Mouse (Mus musculus) midbrain, embryonic 13.5 days (tissue): ENCODE measurements around the gene Gm20890. TPM values are rescaled to one million over a fixed set of nuclear protein-coding genes. Genes with fewer than 3 reads are reported as not detected.
"Not testable (repeated sequence)": the region's sequence is repeated elsewhere in the genome, so short reads cannot be mapped to it uniquely, and the experiment has no call there.

Source experiments
- ATAC-seq: fragments of 200-750 bp; cut with Nextera tagmentation; 2 replicates; pipeline ENCODE4 v1.8.0; 2017; ENCODE audit warnings: mild to moderate bottlenecking, moderate TSS enrichment, moderate library complexity
- H3K27ac ChIP-seq: fragments of 300-500 bp; sonication (generic); 2 replicates; pipeline ENCODE4 v1.5.1; 2015; ENCODE audit warnings: inconsistent platforms, mild to moderate bottlenecking, moderate library complexity
- H3K27me3 ChIP-seq: fragments of 300-500 bp; sonication (generic); 2 replicates; pipeline ENCODE4 v1.6.1; 2015; ENCODE audit warnings: mild to moderate bottlenecking, inconsistent platforms
- H3K36me3 ChIP-seq: fragments of 300-500 bp; sonication (generic); 2 replicates; pipeline ENCODE4 v1.6.1; 2015; ENCODE audit warnings: mild to moderate bottlenecking, inconsistent platforms
- H3K4me1 ChIP-seq: fragments of 300-500 bp; sonication (generic); replicated peaks from 2 replicates; pipeline ENCODE4 v1.6.1; 2015; ENCODE audit warnings: inconsistent platforms
- H3K4me2 ChIP-seq: fragments of 300-500 bp; sonication (generic); replicated peaks from 2 replicates; pipeline ENCODE4 v1.6.1; 2015; ENCODE audit warnings: moderate library complexity, mild to moderate bottlenecking, inconsistent platforms
- H3K4me3 ChIP-seq: fragments of 300-500 bp; sonication (generic); replicated peaks from 2 replicates; pipeline ENCODE4 v1.5.1; 2015; ENCODE audit warnings: mild to moderate bottlenecking, inconsistent platforms
- H3K9ac ChIP-seq: fragments of 300-500 bp; sonication (generic); replicated peaks from 2 replicates; pipeline ENCODE4 v1.6.1; 2015; ENCODE audit warnings: mild to moderate bottlenecking, inconsistent platforms
- H3K9me3 ChIP-seq: fragments of 300-500 bp; sonication (generic); 2 replicates; pipeline ENCODE4 v1.6.1; 2016; ENCODE audit warnings: mild to moderate bottlenecking, inconsistent platforms
- WGBS: fragments of 180-500 bp; shearing (Covaris S2); methylation state at CpG from one replicate; pipeline ENCODE4 v1.1.7; 2015; 5-methylcytosine and 5-hydroxymethylcytosine counted together
- polyA plus RNA-seq: library from polyadenylated mRNA; unstranded; fragments of >200 nt; fragmentation: Nextera tagmentation; extraction: Ambion mirVana; gene quantifications from 2 replicates; pipeline ENCODE4 v1.2.1, GENCODE M21; 2015

The Gm20890 gene
- not detected in 2 replicates for polyA plus RNA-seq

- not testable (repeated sequence) for H3K9me3 ChIP-seq, ATAC-seq, H3K36me3 ChIP-seq, H3K4me2 ChIP-seq, H3K4me3 ChIP-seq, H3K27ac ChIP-seq, H3K4me1 ChIP-seq, H3K27me3 ChIP-seq, H3K9ac ChIP-seq
- WGBS, result no CpG with 5 or more reads among the region's 5 CpGs
Measured at GRCm38 (mm10) chrY:26776699-26777098, at the start of gene Gm20890. Gene Gm20890, minus strand, starts transcription at chrY:26776799.
